Mouse (Mus musculus): ENCODE measurements around the gene Frmd8.
A peak's percentile ranks its signal among the peaks of the same experiment; 100 is the strongest.

Gene Frmd8

DNA sequence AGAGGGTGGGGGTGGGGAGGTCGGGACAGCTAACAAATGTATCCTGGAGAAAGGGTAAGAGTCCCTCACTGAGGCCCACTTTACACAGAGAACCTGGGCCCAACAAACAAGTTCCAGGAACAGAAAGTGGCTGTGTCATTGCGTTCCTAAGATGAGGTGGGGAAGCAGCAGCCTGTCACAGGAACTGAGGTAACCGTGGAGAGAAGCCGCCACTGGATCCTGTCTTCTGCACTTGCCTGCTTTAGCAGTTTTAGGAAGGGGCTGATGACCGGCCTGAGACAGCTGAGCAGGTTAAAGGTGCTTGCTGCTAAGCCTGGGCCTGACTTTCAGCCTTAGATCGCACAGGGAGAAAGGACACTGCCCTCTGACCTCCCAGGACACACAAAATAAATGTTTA, 68.3 kb downstream of the Frmd8 start:
- no peak for DNase-seq (ENCODE audit: low spot score)

GRCm38 (mm10) chr19:5806051-5806808, 68.8 kb downstream of the Frmd8 start:
- DNase-seq (ENCODE audit: low spot score): peak; percentile 79

- peak; percentile 64 for DNase-seq (ENCODE audit: low spot score)
Observed at GRCm38 (mm10) chr19:5804371-5804899, 70.6 kb downstream of the Frmd8 start.

GRCm38 (mm10) chr19:5803881-5804279, 71.2 kb downstream of the Frmd8 start:
- no peak for DNase-seq (ENCODE audit: low spot score)

GRCm38 (mm10) chr19:5803041-5803880, 71.8 kb downstream of the Frmd8 start:
- DNase-seq (ENCODE audit: low spot score): peak; percentile 98

- DNase-seq (ENCODE audit: low spot score): no peak
Observed at GRCm38 (mm10) chr19:5802787-5803040, 72.4 kb downstream of the Frmd8 start.

DNA sequence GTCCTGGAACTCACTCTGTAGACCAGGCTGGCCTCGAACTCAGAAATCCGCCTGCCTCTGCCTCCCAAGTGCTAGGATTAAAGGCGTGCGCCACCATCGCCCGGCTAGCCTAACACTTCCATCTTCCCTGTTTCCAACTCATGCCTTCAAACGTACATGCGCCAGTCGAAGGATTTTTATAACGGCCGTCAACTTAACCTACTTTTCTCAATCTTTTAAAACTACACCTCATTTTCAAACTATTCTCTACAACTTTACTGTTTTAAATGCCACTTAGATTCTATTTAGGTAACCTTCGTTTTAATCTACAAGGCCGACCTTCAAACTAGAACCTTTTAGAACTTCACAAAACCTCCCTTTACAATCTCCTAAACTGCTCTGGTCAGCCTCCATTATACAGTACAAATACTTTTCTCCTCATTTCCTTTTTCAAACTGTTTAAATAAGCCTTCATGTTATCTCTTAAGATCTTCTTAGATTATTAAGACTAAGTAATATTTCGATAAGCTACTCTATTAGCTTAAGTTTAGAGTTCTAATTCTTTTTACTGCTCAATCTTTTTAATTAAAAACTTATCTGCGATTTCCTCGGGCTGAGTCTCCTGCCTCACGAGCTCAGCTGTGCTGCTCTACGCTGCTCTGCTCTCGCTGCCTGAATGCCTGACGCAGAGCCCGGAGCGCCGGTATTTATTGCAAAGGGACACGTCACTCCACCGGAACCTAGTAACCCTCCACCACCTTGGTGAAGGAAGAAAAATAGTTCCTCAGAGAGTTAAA, 72.9 kb downstream of the Frmd8 start:
- DNase-seq (ENCODE audit: low spot score): peak; percentile 98

DNA sequence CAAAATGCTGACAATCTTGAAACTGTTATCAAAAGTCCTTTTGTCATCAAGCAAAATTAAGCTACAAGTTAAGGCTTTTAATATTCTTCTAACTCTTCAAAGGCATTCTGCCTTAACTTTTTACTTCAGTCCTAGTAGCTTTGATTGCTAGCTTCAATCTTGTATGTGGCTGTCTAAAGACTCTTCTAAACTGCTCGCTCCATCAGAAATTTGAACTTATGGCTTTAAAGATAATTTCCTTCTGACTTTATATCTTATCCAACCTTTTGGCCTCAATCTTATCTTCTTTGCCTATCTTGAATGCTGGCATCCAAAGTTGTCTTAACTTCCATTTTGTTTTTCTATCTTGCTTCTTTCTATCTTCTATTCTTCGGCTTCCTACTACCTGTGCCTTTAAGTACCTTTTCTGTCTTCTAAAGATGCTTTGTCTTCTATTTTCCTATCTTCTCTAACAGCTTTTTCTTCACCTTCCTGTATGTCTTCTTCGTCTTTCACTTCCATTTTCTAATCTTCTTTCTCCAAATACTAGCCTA, 73.6 kb downstream of the Frmd8 start:
- peak; percentile 63 for DNase-seq (ENCODE audit: low spot score)

GRCm38 (mm10) chr19:5800632-5801431, 74.2 kb downstream of the Frmd8 start:
- DNase-seq (ENCODE audit: low spot score): peak; percentile 73

GRCm38 (mm10) chr19:5800350-5800631, 74.8 kb downstream of the Frmd8 start:
- DNase-seq (ENCODE audit: low spot score): no peak
